Mouse (Mus musculus) duodenum, adult 2 months (tissue): Measurements from ENCODE around the gene L3mbtl2. TPM values are rescaled to one million over a fixed set of nuclear protein-coding genes. Genes with fewer than 3 reads are reported as not detected.

Experiments used
- polyA plus RNA-seq: library from polyadenylated mRNA; depleted of rRNA; stranded (reverse); fragments of >200 nt; gene quantifications from 2 replicates; pipeline ENCODE4 v1.2.3, GENCODE M21; 2012; ENCODE audit warnings: low replicate concordance; rRNA removed

Gene L3mbtl2
- 6.6 and 9.0 TPM in 2 replicates for polyA plus RNA-seq

GRCm38 (mm10) chr15:81663697-81664561, at the start of gene L3mbtl2:
Gene L3mbtl2, plus strand, starts transcription at chr15:81663889.

GRCm38 (mm10) chr15:81697175-81697574, 33.5 kb downstream of the L3mbtl2 start, which contains the start of gene Chadl:
Gene Chadl, minus strand, starts transcription at chr15:81697287.

Other genes starting within 250 kb of the L3mbtl2 start
- gene Rbx1, start 197.6 kb upstream of the L3mbtl2 start, polyA plus RNA-seq: 9.8 and 10.6 TPM in 2 replicates
- gene Ep300, start 78.5 kb upstream of the L3mbtl2 start, polyA plus RNA-seq: 15.7 and 17.1 TPM in 2 replicates
- gene Chadl, start 33.4 kb downstream of the L3mbtl2 start, polyA plus RNA-seq: 3.8 and 4.4 TPM in 2 replicates
- 5.1 and 12.8 TPM in 2 replicates for gene Zc3h7b, start 81.2 kb downstream of the L3mbtl2 start, polyA plus RNA-seq
- 15.5 and 20.1 TPM in 2 replicates for gene Rangap1, start 81.6 kb downstream of the L3mbtl2 start, polyA plus RNA-seq
- 8.6 and 10.7 TPM in 2 replicates for gene Tef, start 138.5 kb downstream of the L3mbtl2 start, polyA plus RNA-seq
- 29.8 and 45.1 TPM in 2 replicates for gene Tob2, start 194.9 kb downstream of the L3mbtl2 start, polyA plus RNA-seq
- 32.6 and 40.1 TPM in 2 replicates for gene Phf5a, start 208.0 kb downstream of the L3mbtl2 start, polyA plus RNA-seq
- gene Aco2, start 208.4 kb downstream of the L3mbtl2 start, polyA plus RNA-seq: 296 and 436 TPM in 2 replicates